Mouse (Mus musculus) MEL (cell line): ENCODE results near the gene Hsp90b1.

Experiments
- CHD2 ChIP-seq: IDR thresholded peaks from 2 replicates; pipeline ENCODE4 v1.6.1; 2011; ENCODE audit warnings: low read length, improper control_type of control experiment
- CTCF ChIP-seq, 3 experiments: IDR thresholded peaks in 2 of 3; conservative IDR thresholded peaks in 1 of 3; 2 replicates each; pipeline ENCODE4 v1.5.1; 2011 to 2012; ENCODE audit warnings: low read length in 3 of 3, low read depth in 2 of 3, mild to moderate bottlenecking in 2 of 3, improper control_type of control experiment in 1 of 3, inconsistent platforms in 1 of 3, mixed read lengths in 1 of 3, moderate library complexity in 1 of 3; ENCODE audit not compliant: control insufficient read depth in 1 of 3, insufficient read depth in 1 of 3, poor library complexity in 1 of 3, severe bottlenecking in 1 of 3
- GATA1 ChIP-seq: IDR thresholded peaks from 2 replicates; pipeline ENCODE4 v1.6.1; 2011; ENCODE audit warnings: low read depth, low read length, improper control_type of control experiment
- SIN3A ChIP-seq: IDR thresholded peaks from 2 replicates; pipeline ENCODE4 v1.6.1; 2012; ENCODE audit warnings: low read length, improper control_type of control experiment, inconsistent platforms
- ZKSCAN1 ChIP-seq: IDR thresholded peaks from 2 replicates; pipeline ENCODE4 v1.6.1; 2012; ENCODE audit warnings: low read depth, mild to moderate bottlenecking, inconsistent platforms, low read length, improper control_type of control experiment, moderate library complexity

DNA sequence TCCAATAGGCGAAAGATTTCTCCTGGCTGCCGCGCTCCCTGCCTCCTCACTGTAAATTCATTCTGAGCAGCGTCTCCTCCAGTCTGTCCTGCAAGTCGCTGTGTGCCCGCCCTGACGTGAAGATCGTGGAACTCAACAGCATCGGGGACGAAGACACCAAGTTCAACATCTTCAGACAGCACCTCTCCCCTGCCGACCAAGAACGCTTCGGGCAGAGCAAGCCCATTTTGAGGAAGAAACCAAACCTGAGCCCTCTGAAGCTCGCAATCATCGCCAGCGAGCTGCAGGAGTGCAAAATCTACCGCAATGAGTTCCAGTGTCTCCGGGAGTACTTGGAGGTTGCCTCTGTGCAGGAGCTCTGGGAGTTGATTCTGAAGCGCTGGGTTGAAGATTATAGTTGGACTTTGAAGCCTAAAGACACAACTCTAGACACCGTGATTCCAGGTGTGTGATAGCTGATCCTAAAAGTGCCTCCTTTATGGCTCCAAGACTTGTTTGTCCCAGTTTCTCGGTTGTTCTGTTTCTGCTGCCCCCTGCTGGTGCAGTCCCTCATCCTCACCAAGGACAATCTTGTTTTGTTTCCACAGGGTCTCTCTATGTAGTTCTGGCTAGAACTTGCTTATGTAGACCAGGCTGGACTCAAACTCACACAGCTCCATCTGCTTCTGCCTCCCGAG is 25.7 kb upstream of the Hsp90b1 start:
- TF ChIP-seq CTCF (IDR thresholded peaks at IDR 0.05 in 2 of 3, conservative IDR thresholded peaks at IDR 0.05 in 1 of 3; ENCODE audit: control insufficient read depth in 1 of 3, insufficient read depth in 1 of 3, low read depth in 2 of 3, low read length in 3 of 3, poor library complexity in 1 of 3, severe bottlenecking in 1 of 3) (peak; percentile 88 to 94 (median 90)), SIN3A (no peak), ZKSCAN1 (no peak), GATA1 (no peak), CHD2 (no peak)
